Mouse (Mus musculus): ENCODE measurements at regions not wholly inside any gene's neighbourhood (a gene's known extent, or its start where the extent isn't known, plus 50 kb on each side); places are given as distances from the start of the nearest gene placed in this dataset.

GRCm38 (mm10) chr9:97272061-97272460 is 97.7 kb downstream of the Trim42 start:
- Histone ChIP-seq H3K9ac (ENCODE audit: low read depth, low read length) (no peak overlapping the region), H3K9me3 (ENCODE audit: control insufficient read depth) (no peaks in the 10 kb centered on the region), H3K4me3 (ENCODE audit: low read depth, low read length) (no peak overlapping the region), H3K4me2 (replicated peaks; ENCODE audit: low read depth) (no peak overlapping the region), H3K36me3 (ENCODE audit: control insufficient read depth, insufficient read depth) (no peaks in the 10 kb centered on the region), H3K27me3 (replicated peaks; ENCODE audit: control insufficient read depth, insufficient read depth, low read length) (no peaks in the 10 kb centered on the region), H3K27ac (ENCODE audit: low read depth, low read length) (no peak overlapping the region), H3K4me1 (replicated peaks; ENCODE audit: control insufficient read depth, insufficient read depth, low read length) (no peaks in the 10 kb centered on the region)
- WGBS, result 92% methylated on average over 8 of the region's 8 CpGs
- no peak for ATAC-seq
- TF ChIP-seq CTCF (IDR thresholded peaks at IDR 0.05; ENCODE audit: low read depth), result no peak

DNA sequence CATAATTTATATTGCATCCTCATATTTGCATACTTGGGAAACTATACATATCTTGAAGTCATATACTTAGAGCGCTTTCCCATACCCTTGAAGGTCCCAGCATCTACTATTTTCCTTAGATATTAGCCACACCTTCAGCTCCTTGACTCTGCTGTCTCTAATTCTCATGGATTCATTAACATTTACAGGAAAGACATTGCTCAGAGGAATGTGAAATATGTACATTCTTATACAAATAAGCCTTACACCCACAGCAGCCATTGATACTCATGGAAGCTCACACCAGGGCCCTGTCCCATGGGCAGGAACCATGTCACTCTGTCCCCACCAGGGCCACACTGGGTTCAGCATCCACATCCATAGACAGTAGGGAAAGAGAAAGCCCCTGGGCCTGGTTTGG is 122.1 kb downstream of the Trim42 start:
- Histone ChIP-seq H3K4me1 (replicated peaks; ENCODE audit: control insufficient read depth, insufficient read depth, low read length) (no peaks in the 10 kb centered on the region), H3K9me3 (ENCODE audit: control insufficient read depth) (no peaks in the 10 kb centered on the region), H3K4me3 (ENCODE audit: low read depth, low read length) (no peak overlapping the region), H3K4me2 (replicated peaks; ENCODE audit: low read depth) (no peak overlapping the region), H3K27ac (ENCODE audit: low read depth, low read length) (no peak overlapping the region), H3K36me3 (ENCODE audit: control insufficient read depth, insufficient read depth) (no peaks in the 10 kb centered on the region), H3K27me3 (replicated peaks; ENCODE audit: control insufficient read depth, insufficient read depth, low read length) (no peaks in the 10 kb centered on the region), H3K9ac (ENCODE audit: low read depth, low read length) (no peak overlapping the region)
- ATAC-seq, result no peak
- TF ChIP-seq CTCF (IDR thresholded peaks at IDR 0.05; ENCODE audit: low read depth), result no peak
- 91% methylated on average over 1 of the region's 1 CpGs for WGBS

DNA sequence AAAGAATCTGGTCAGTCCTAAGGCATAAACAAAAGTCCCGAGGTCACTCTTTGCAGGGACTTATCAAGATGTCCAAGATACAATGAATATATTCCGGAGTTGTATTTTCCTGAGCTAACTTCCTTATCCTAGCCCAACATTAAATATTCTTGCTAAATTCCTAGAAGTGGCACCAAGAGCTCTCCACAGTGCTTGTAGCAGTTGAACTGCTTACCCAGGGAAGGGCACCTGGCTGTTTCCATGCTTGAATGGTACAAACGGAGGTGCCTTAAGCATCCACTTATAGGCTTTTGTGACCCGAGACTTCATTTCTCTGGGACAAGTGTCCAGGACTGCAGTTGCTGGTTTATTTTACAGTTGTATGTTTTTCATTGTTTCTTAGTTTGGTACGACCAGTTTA is 115.1 kb upstream of the Slc25a36 start:
- ATAC-seq, result no peak
- WGBS, result 79% methylated on average over 5 of the region's 5 CpGs
- Histone ChIP-seq H3K4me1 (replicated peaks; ENCODE audit: control insufficient read depth, insufficient read depth, low read length) (no peaks in the 10 kb centered on the region), H3K9me3 (ENCODE audit: control insufficient read depth) (no peaks in the 10 kb centered on the region), H3K27me3 (replicated peaks; ENCODE audit: control insufficient read depth, insufficient read depth, low read length) (no peaks in the 10 kb centered on the region), H3K4me2 (replicated peaks; ENCODE audit: low read depth) (no peak overlapping the region), H3K4me3 (ENCODE audit: low read depth, low read length) (no peak overlapping the region), H3K27ac (ENCODE audit: low read depth, low read length) (no peak overlapping the region), H3K9ac (ENCODE audit: low read depth, low read length) (no peak overlapping the region), H3K36me3 (ENCODE audit: control insufficient read depth, insufficient read depth) (no peaks in the 10 kb centered on the region)
- TF ChIP-seq CTCF (IDR thresholded peaks at IDR 0.05; ENCODE audit: low read depth), result no peak

GRCm38 (mm10) chr9:97224549-97224948 is 113.6 kb upstream of the Slc25a36 start:
- Histone ChIP-seq H3K4me3 (ENCODE audit: low read depth, low read length) (no peak overlapping the region), H3K36me3 (ENCODE audit: control insufficient read depth, insufficient read depth) (no peaks in the 10 kb centered on the region), H3K27ac (ENCODE audit: low read depth, low read length) (no peak overlapping the region), H3K27me3 (replicated peaks; ENCODE audit: control insufficient read depth, insufficient read depth, low read length) (no peaks in the 10 kb centered on the region), H3K9me3 (ENCODE audit: control insufficient read depth) (no peaks in the 10 kb centered on the region), H3K4me2 (replicated peaks; ENCODE audit: low read depth) (no peak overlapping the region), H3K9ac (ENCODE audit: low read depth, low read length) (no peak overlapping the region), H3K4me1 (replicated peaks; ENCODE audit: control insufficient read depth, insufficient read depth, low read length) (no peaks in the 10 kb centered on the region)
- TF ChIP-seq CTCF (IDR thresholded peaks at IDR 0.05; ENCODE audit: low read depth), result no peak
- 57% methylated on average over 7 of the region's 7 CpGs for WGBS
- no peak for ATAC-seq

DNA sequence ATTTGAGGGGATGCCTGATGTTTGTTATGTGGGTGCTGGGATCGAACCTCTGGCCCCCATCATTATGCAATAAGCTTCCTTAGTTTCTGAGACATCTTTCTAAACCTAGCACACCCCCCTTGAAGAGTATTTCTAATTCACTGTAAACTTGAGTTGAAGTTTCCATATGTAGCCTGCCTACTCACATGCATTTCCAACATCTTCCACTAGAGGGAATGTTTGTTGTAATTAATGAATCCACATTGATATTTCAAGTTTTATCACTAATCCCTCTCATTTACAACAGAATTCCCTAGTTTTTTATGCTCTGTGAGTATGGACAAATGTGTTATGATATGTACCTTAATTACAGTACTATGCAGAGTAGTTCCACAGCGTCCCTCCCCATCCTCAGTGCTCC is 103.8 kb upstream of the Slc25a36 start:
- H3K4me2 ChIP-seq (replicated peaks; ENCODE audit: low read depth), result no peak overlapping the region
- 35% methylated on average over 2 of the region's 2 CpGs for WGBS

GRCm38 (mm10) chr9:97190321-97190860 is 79.4 kb upstream of the Slc25a36 start:
- WGBS, result 89% methylated on average over 14 of the region's 14 CpGs
- ATAC-seq, result no peak

More for the DNA sequence above, 103.8 kb upstream of the Slc25a36 start:
- Histone ChIP-seq H3K4me1 (replicated peaks; ENCODE audit: control insufficient read depth, insufficient read depth, low read length) (no peaks in the 10 kb centered on the region), H3K9me3 (ENCODE audit: control insufficient read depth) (no peaks in the 10 kb centered on the region), H3K27ac (ENCODE audit: low read depth, low read length) (no peak overlapping the region), H3K36me3 (ENCODE audit: control insufficient read depth, insufficient read depth) (no peaks in the 10 kb centered on the region), H3K9ac (ENCODE audit: low read depth, low read length) (no peak overlapping the region), H3K27me3 (replicated peaks; ENCODE audit: control insufficient read depth, insufficient read depth, low read length) (no peaks in the 10 kb centered on the region), H3K4me3 (ENCODE audit: low read depth, low read length) (no peak overlapping the region)
- no peak for ATAC-seq
- TF ChIP-seq CTCF (IDR thresholded peaks at IDR 0.05; ENCODE audit: low read depth), result peak; percentile 67

DNA sequence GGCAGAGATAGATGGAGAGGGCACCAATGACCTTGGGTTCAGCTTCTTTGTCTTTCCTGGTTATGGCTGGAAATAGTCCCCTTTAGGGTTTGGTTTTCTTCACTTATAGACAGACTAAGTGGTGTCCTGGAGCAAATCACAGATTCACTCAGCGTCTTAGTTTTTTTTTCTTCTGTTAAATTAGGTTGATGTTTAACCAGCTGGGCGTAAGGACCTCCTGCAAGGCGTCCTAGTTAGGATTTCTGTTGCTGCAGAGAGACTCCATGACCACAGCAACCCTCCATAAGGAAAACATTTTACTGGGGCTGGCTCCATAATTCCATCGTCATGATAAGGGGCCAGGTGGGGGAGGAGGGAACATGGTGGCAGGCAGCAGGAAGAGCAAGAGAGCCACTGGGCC is 78.7 kb upstream of the Slc25a36 start:
- ATAC-seq, result no peak
- no peak overlapping the region for H3K27ac ChIP-seq (ENCODE audit: low read depth, low read length)
- 59% methylated on average over 4 of the region's 4 CpGs for WGBS
- H3K9ac ChIP-seq (ENCODE audit: low read depth, low read length), result no peak overlapping the region
- no peaks in the 10 kb centered on the region for H3K36me3 ChIP-seq (ENCODE audit: control insufficient read depth, insufficient read depth)
- H3K9me3 ChIP-seq (ENCODE audit: control insufficient read depth), result no peaks in the 10 kb centered on the region
- no peaks in the 10 kb centered on the region for H3K4me1 ChIP-seq (replicated peaks; ENCODE audit: control insufficient read depth, insufficient read depth, low read length)
- no peak overlapping the region for H3K4me3 ChIP-seq (ENCODE audit: low read depth, low read length)
- H3K4me2 ChIP-seq (replicated peaks; ENCODE audit: low read depth), result no peak overlapping the region
- H3K27me3 ChIP-seq (replicated peaks; ENCODE audit: control insufficient read depth, insufficient read depth, low read length), result no peaks in the 10 kb centered on the region
- no peak for TF ChIP-seq CTCF (IDR thresholded peaks at IDR 0.05; ENCODE audit: low read depth)

More at GRCm38 (mm10) chr9:97190321-97190860, 79.4 kb upstream of the Slc25a36 start:
- TF ChIP-seq CTCF (IDR thresholded peaks at IDR 0.05; ENCODE audit: low read depth), result no peak
- Histone ChIP-seq H3K4me2 (replicated peaks; ENCODE audit: low read depth) (no peak overlapping the region), H3K36me3 (ENCODE audit: control insufficient read depth, insufficient read depth) (no peaks in the 10 kb centered on the region), H3K9ac (ENCODE audit: low read depth, low read length) (no peak overlapping the region), H3K27ac (ENCODE audit: low read depth, low read length) (no peak overlapping the region), H3K4me3 (ENCODE audit: low read depth, low read length) (no peak overlapping the region), H3K9me3 (ENCODE audit: control insufficient read depth) (no peaks in the 10 kb centered on the region), H3K4me1 (replicated peaks; ENCODE audit: control insufficient read depth, insufficient read depth, low read length) (no peaks in the 10 kb centered on the region), H3K27me3 (replicated peaks; ENCODE audit: control insufficient read depth, insufficient read depth, low read length) (no peaks in the 10 kb centered on the region)
